Mouse (Mus musculus) embryonic fibroblast, embryonic 13.5 days (primary cell): ENCODE measurements around the gene Zfand6.

Experiments used
- CTCF ChIP-seq: IDR thresholded peaks from 2 replicates; pipeline ENCODE4 v1.5.1; 2011; ENCODE audit warnings: mild to moderate bottlenecking, control low read depth, low read length, moderate library complexity, borderline replicate concordance; ENCODE audit not compliant: insufficient read depth
- POLR2A ChIP-seq: IDR thresholded peaks from 2 replicates; pipeline ENCODE4 v1.6.1; 2011; ENCODE audit warnings: low read depth, mild to moderate bottlenecking, control low read depth, low read length, moderate library complexity

DNA sequence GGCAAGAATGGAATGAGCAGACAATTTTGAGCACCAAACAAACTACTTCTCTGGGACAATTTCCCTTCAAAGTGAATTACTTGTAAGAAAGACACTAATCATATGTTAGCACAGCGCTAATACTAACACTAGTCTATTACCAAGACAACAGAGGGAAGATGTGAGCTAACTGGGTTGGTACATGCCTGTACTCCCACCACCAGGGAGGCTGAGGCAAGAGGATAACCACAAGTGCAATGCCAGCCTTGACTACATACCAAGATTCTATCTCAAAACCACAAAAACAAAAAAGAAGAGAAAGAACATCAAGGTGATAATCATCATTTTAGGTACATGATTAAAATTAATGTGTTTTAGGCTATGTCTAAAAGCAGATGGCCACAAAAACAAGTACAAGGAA lies 8.2 kb downstream of the Zfand6 start:
- no peak for TF ChIP-seq CTCF
- TF ChIP-seq POLR2A: no peak
